Mouse (Mus musculus) adrenal gland, adult 18-20 months (tissue): ENCODE results near the gene Dlx1. TPM values are rescaled to one million over a fixed set of nuclear protein-coding genes. Genes with fewer than 3 reads are reported as not detected.

Source experiments
- DNase-seq, 2 experiments: peaks; one replicate each; pipeline ENCODE4 v3.0.0; 2021 to 2022; ENCODE audit warnings: low spot score in 2 of 2
- total RNA-seq, 2 experiments: library from RNA; stranded (reverse); gene quantifications; 1 replicate in 1 of 2; 2 replicates in 1 of 2; pipeline ENCODE4 v1.2.3; 2021

Dlx1 gene
- total RNA-seq, 2 experiments from 2014 or later = 0.17 to 0.29 TPM

DNA sequence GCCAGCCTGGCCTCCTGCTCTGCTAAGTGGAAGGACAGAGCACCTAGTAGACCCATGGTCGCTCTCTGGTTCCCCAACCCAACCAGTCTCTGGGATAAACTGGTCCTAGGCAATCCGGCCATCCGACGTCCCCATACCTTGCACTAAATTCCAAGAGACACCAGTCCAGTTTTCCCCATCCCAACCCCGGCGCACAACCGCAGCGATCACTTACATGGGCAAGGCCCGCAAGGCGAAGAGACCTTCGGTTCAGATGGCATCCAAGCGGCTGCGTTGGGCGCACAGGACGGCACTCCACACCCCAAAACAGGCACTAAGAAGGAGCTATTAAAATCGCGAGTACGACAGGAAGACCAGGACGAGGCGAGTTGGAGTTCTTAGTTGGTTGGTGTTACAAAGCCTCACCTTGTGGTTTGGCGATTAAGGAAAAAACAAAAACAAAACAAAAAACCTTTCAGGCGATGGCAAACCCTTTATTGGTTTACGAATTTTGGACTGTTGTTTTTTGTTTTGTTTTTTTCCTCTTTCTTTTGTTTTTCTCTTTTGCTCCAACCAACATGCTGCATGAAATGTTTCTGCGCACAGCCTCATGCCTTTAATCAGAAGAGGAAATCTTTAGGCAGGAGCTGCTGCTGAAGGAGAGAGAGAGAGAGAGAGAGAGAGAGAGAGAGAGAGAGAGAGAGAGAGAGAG lies 445 bp upstream of the Dlx1 start:
- DNase-seq = no peak

GRCm38 (mm10) chr2:71528714-71529510 lies 999 bp downstream of the Dlx1 start:
- no peak for DNase-seq

GRCm38 (mm10) chr2:71529511-71530351 lies 1.8 kb downstream of the Dlx1 start:
- DNase-seq = peak; percentile 66 to 77

DNA sequence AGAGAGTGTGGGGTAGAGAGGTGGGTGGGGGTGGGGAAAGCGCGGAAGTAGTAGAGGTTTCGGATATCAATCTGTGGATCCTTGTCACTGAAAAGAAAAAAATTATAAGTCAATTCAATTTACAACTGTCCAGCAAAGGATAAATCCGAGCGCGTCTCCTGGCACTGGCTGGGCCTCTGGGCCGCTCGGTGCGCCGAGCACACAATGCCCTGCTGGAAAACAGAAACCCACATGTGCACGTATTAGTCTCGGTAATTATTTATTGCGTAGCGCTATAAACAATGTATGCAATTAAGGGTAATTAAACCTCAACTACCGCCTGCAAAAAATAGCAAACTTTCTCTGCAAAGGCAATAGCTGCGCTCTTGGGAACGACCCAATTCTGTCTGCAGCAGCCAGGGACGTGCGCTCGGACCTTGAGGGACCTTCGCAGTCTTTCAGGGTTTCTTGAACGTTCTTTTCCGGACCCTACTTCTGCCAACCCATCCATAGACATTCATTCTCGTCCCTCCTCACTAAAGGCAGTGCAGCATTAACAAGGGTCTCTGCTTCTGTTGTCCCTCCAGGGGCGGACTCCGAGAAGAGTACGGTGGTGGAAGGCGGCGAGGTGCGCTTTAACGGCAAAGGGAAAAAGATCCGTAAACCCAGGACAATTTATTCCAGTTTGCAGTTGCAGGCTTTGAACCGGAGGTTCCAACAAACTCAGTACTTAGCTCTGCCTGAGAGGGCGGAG lies 2.6 kb downstream of the Dlx1 start:
- no peak for DNase-seq

GRCm38 (mm10) chr2:71531124-71531590 lies 3.2 kb downstream of the Dlx1 start:
- DNase-seq = no peak

GRCm38 (mm10) chr2:71531990-71532970 lies 4.4 kb downstream of the Dlx1 start:
- DNase-seq = no peak

DNA sequence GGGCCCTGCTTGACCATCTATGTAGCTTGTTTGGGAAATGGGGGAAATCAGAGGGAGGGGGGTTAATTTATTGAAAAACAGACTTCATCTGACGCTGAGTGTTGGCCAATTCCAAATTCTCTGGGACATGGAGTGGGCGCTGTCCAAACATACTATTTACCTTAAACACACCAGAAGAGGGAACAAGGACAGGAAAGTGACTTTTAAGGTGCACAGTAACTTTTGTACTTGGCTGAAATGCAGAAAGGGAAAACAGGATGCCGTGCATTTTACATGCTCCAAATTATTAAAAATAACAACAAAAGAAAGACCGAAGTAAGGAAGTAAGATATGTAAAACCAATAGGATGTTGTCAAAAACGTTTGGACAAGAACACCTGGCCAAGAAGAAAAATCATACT lies 5.2 kb downstream of the Dlx1 start:
- DNase-seq = no peak

GRCm38 (mm10) chr2:71534242-71535052 lies 6.5 kb downstream of the Dlx1 start:
- DNase-seq = no peak

GRCm38 (mm10) chr2:71540611-71541417 lies 12.9 kb downstream of the Dlx1 start:
- no peak for DNase-seq

DNA sequence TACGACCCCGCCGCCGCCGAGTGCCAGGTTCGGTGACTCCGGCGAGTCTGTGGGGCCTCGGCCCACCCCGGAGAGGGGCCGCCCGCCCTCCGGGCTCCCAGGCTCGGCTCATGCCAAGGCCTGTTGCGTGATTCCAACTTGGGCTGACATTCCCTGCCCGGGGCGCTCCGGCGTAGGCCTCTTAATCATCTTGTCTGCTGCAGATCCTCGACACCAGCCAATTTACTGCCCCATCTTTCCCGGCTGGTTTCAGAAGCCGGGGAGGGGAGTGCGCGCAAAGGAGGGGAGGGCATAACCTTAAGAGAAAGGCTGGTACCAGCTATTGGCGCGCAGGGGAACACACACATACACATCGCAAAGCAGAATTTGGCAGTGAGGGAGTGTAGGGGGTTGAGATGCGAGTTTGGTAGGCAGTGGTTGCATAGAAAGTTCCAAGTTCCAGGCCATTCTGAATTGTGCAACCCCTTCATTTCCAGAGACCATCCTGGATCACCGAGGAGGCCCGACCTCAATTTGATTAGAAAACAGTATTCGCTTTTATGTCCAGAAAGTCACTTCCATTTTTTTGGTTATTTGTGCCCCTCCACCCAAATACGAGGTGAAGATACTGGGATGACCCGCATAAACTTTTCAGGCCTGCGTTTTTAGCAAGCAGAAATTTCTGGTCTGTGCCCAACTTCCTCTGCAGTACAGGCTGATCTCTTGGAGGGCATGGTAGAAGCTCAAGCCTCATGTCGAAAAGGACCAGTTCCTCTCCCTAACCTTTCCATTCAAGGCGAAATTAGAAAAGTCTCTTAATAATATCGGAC lies 13.7 kb downstream of the Dlx1 start:
- no peak for DNase-seq

- no peak for DNase-seq
These were observed 14.4 kb downstream of the Dlx1 start for GRCm38 (mm10) chr2:71542227-71542815.

- peak; percentile 53 to 62 for DNase-seq
These were observed 14.9 kb downstream of the Dlx1 start for GRCm38 (mm10) chr2:71542816-71543301.

- DNase-seq = no peak
These were observed 15.6 kb downstream of the Dlx1 start for GRCm38 (mm10) chr2:71543531-71543930.

- DNase-seq = no peak
These were observed 16.0 kb downstream of the Dlx1 start for GRCm38 (mm10) chr2:71543948-71544347.

GRCm38 (mm10) chr2:71544391-71545285 lies 16.7 kb downstream of the Dlx1 start:
- DNase-seq = no peak
